Mouse (Mus musculus) lung, postnatal 14 days (tissue): ENCODE data around the gene Map1lc3b.
"Not testable (repeated sequence)": the region's sequence is repeated elsewhere in the genome, so short reads cannot be mapped to it uniquely, and the experiment has no call there.

Experiments
- DNase-seq: peaks from one replicate; pipeline ENCODE4 v3.0.0; 2021

Map1lc3b gene

GRCm38 (mm10) chr8:121573275-121573674, 16.9 kb upstream of the Map1lc3b start:
- DNase-seq: peak; percentile 79

GRCm38 (mm10) chr8:121575661-121576060, 14.5 kb upstream of the Map1lc3b start:
- DNase-seq: no peak

- DNase-seq: no peak
These were observed 12.1 kb upstream of the Map1lc3b start for GRCm38 (mm10) chr8:121577751-121578675.

GRCm38 (mm10) chr8:121578676-121579451, 11.3 kb upstream of the Map1lc3b start, which contains the start of gene Fbxo31:
Gene Fbxo31, minus strand, starts transcription at chr8:121578806.
- peak; percentile 95 for DNase-seq

- peak; percentile 42 for DNase-seq
These were observed 9.7 kb upstream of the Map1lc3b start for GRCm38 (mm10) chr8:121580465-121580864.

GRCm38 (mm10) chr8:121583653-121584052, 6.5 kb upstream of the Map1lc3b start:
- DNase-seq: peak; percentile 36

- no peak for DNase-seq
These were observed 5.4 kb upstream of the Map1lc3b start for GRCm38 (mm10) chr8:121584730-121585129.

- DNase-seq: peak; percentile 100
These were observed 4.9 kb upstream of the Map1lc3b start for GRCm38 (mm10) chr8:121585159-121585825.

GRCm38 (mm10) chr8:121588750-121589149, 1.4 kb upstream of the Map1lc3b start:
- DNase-seq: no peak

GRCm38 (mm10) chr8:121589205-121589726, 895 bp upstream of the Map1lc3b start:
- DNase-seq: no peak

GRCm38 (mm10) chr8:121591178-121592066, 1.3 kb downstream of the Map1lc3b start:
- DNase-seq: peak; percentile 59

- no peak for DNase-seq
These were observed 3.1 kb downstream of the Map1lc3b start for GRCm38 (mm10) chr8:121593293-121593692.

GRCm38 (mm10) chr8:121593983-121594382, 3.8 kb downstream of the Map1lc3b start:
- DNase-seq: peak; percentile 44

GRCm38 (mm10) chr8:121597492-121597891, 7.3 kb downstream of the Map1lc3b start:
- DNase-seq: not testable (repeated sequence)

- DNase-seq: no peak
These were observed 8.0 kb downstream of the Map1lc3b start for GRCm38 (mm10) chr8:121598190-121598589.

- peak; percentile 89 for DNase-seq
These were observed 8.7 kb downstream of the Map1lc3b start for GRCm38 (mm10) chr8:121598892-121599291.

- no peak for DNase-seq
These were observed 9.7 kb downstream of the Map1lc3b start for GRCm38 (mm10) chr8:121599842-121600241.

GRCm38 (mm10) chr8:121602411-121602810, 12.2 kb downstream of the Map1lc3b start:
- DNase-seq: no peak

GRCm38 (mm10) chr8:121602860-121603259, 12.7 kb downstream of the Map1lc3b start:
- peak; percentile 85 for DNase-seq

GRCm38 (mm10) chr8:121603801-121604200, 13.6 kb downstream of the Map1lc3b start:
- no peak for DNase-seq

GRCm38 (mm10) chr8:121607661-121608060, 17.5 kb downstream of the Map1lc3b start:
- no peak for DNase-seq

- DNase-seq: no peak
These were observed 19.1 kb downstream of the Map1lc3b start for GRCm38 (mm10) chr8:121609251-121609650.
